Comparison of ENCODE assay signal across 11 mouse cellular contexts in genomic region chr10:84020023-84020620, GRCm38 (mm10).
DNase-seq lines count a peak whose midpoint lies in the region; ATAC-seq and TF ChIP-seq lines count a peak whose summit lies in the region.
"Had no signal": no experiment of that assay in that cellular context is flagged by ENCODE, and none has a peak within 500 bp of the region (broad histone marks: within the 10 kb centered on the region; RNA-seq: fewer than 3 reads in every experiment).

No protein-coding gene starts in this region.

- no peak overlapping the region for H3K4me2 ChIP-seq in kidney, embryonic 14.5 days (replicated peaks; ENCODE audit: low read depth, low read length)
- H3K4me2 ChIP-seq: liver, embryonic 15.5 days had no signal

- no peak for ATAC-seq in kidney, embryonic 14.5 days (ENCODE audit: low FRiP score, low TSS enrichment)
- ATAC-seq in megakaryocyte-erythroid progenitor cell, adult 5-6 weeks (replicated peaks; ENCODE audit: low FRiP score, low TSS enrichment, poor library complexity, severe bottlenecking) = 0 out of 2 replicates have a peak, but pooled peaks have one; percentile 40

- no peaks in the 10 kb centered on the region for H3K36me3 ChIP-seq in kidney, embryonic 14.5 days (ENCODE audit: control insufficient read depth, insufficient read depth, low read length)
- H3K36me3 ChIP-seq in ES-E14 (ENCODE audit: control insufficient read depth, insufficient read depth, low read length, poor library complexity, severe bottlenecking) = no peaks in the 10 kb centered on the region
- H3K36me3 ChIP-seq: embryonic facial prominence, embryonic 13.5 days; liver, embryonic 15.5 days; stomach, embryonic 15.5 days had no signal

- H3K9ac ChIP-seq in kidney, embryonic 14.5 days (ENCODE audit: low read depth, low read length) = no peak overlapping the region
- no peak overlapping the region for H3K9ac ChIP-seq in ES-E14 (ENCODE audit: insufficient read depth, low read depth, low read length, poor library complexity, severe bottlenecking)
- H3K9ac ChIP-seq: embryonic facial prominence, embryonic 13.5 days; liver, embryonic 15.5 days; stomach, embryonic 15.5 days had no signal

- WGBS in kidney, embryonic 14.5 days = 47% methylated on average over 10 of the region's 10 CpGs

- peak; percentile 27 for DNase-seq in kidney, adult 11 months
- peak; percentile 79 for DNase-seq in ES-E14 (ENCODE audit: low read depth, low spot score)
- peak; percentile 12 for DNase-seq in c-Kit-positive CD71-positive TER-119-positive erythroid progenitor cells, embryonic 14.5 days (ENCODE audit: low spot score)
- DNase-seq in gastrocnemius, postnatal 10 days = peak; percentile 80
- peak; percentile 47 for DNase-seq in layer of hippocampus, adult 9-10 months (ENCODE audit: low spot score)
- no peak for DNase-seq in T-cell, adult 2 months (ENCODE audit: low spot score)

- in situ Hi-C loops in ES-E14 (cut with MboI; ENCODE audit: low sequenced_read_pairs in 2 of 2, unreplicated experiment in 2 of 2) = no loop called here

- no peaks in the 10 kb centered on the region for H3K27me3 ChIP-seq in kidney, embryonic 14.5 days (ENCODE audit: control insufficient read depth, insufficient read depth, low read length)
- H3K27me3 ChIP-seq: embryonic facial prominence, embryonic 13.5 days; liver, embryonic 15.5 days; stomach, embryonic 15.5 days had no signal

- no peak overlapping the region for H3K4me3 ChIP-seq in kidney, embryonic 14.5 days (ENCODE audit: low read length)
- H3K4me3 ChIP-seq in ES-E14 (ENCODE audit: insufficient read depth in 1 of 2, low read depth in 1 of 2, low read length in 2 of 2, poor library complexity in 1 of 2, severe bottlenecking in 1 of 2) = no peak overlapping the region
- H3K4me3 ChIP-seq: embryonic facial prominence, embryonic 13.5 days; liver, embryonic 15.5 days; stomach, embryonic 15.5 days had no signal

- no peak overlapping the region for H3K27ac ChIP-seq in kidney, embryonic 14.5 days (ENCODE audit: low read depth, low read length)
- no peak overlapping the region for H3K27ac ChIP-seq in ES-E14 (ENCODE audit: insufficient read depth, low read depth, low read length, poor library complexity, severe bottlenecking)
- H3K27ac ChIP-seq: embryonic facial prominence, embryonic 13.5 days; liver, embryonic 15.5 days; stomach, embryonic 15.5 days had no signal

- H3K9me3 ChIP-seq in kidney, embryonic 14.5 days (ENCODE audit: control insufficient read depth, low read length) = no peaks in the 10 kb centered on the region
- H3K9me3 ChIP-seq in ES-E14 (ENCODE audit: control insufficient read depth, insufficient read depth, low read depth, low read length) = no peaks in the 10 kb centered on the region
- H3K9me3 ChIP-seq: embryonic facial prominence, embryonic 13.5 days; liver, embryonic 15.5 days; stomach, embryonic 15.5 days had no signal

- H3K4me1 ChIP-seq in kidney, embryonic 14.5 days (ENCODE audit: control insufficient read depth, insufficient read depth, low read length) = no peaks in the 10 kb centered on the region
- peaks cover 0 to 4% of the 10 kb centered on the region in 2 experiments; a peak in 2 of 4 replicates for H3K4me1 ChIP-seq in ES-E14 (ENCODE audit: control insufficient read depth in 2 of 2, insufficient read depth in 2 of 2, low read length in 2 of 2, poor library complexity in 1 of 2)
- H3K4me1 ChIP-seq: liver, embryonic 15.5 days had no signal

TF ChIP-seq in ES-E14, 5 proteins besides CTCF, POLR2A, EP300 and RAD21:
- TF ChIP-seq MAFK (IDR thresholded peaks at IDR 0.05; ENCODE audit: insufficient read depth, low read depth, low read length) (no peak), ZC3H11A (IDR thresholded peaks at IDR 0.05; ENCODE audit: borderline replicate concordance, low read depth, low read length) (no peak), CHD2 (IDR thresholded peaks at IDR 0.05; ENCODE audit: low read depth, low read length) (no peak), HCFC1 (IDR thresholded peaks at IDR 0.05; ENCODE audit: borderline replicate concordance, insufficient read depth, low read length) (no peak), ZNF384 (IDR thresholded peaks at IDR 0.05; ENCODE audit: low read depth, low read length) (no peak)
